Mouse (Mus musculus): Measurements from ENCODE around the gene Zcchc7.

DNA sequence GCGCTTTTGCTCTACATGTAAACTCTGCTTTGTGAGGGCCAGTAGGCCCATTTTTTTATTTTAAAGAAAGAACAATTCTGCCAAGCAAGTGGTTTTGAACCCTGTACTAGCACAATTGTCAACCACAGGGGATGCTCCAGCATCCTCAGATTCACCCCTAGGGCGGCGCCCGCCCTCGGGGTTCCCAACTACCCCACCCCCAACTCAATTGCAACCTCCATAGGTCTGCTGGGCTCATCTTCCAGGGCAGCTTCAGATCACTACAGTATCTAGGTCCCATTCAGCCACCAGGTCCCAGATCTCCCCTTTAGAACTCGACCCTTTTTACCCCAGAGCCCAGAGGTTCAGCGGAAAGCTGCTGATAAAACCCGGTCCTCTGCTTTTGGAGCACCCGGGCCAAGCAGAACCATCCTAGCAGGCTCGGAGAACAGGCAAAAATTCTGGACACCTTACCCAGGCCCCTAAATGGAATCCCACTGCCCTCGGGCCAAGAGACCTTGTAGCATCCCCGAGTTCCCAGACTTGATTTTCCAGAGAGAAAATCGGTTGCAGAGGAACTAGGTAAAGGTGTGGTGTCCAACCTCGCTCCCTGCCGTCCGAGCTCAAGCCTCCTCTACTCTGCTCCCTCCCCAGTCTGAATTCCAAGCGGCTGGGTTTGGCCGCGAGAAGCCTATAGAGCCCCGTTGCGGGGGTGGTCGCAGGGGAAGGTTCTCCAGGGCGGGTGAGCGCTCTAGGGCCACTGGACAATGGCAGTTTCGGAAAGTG is 44.4 kb upstream of the Zcchc7 start:
- TF ChIP-seq CTCF (IDR thresholded peaks at IDR 0.05; ENCODE audit: low read depth) = no peak
- TF ChIP-seq EP300 (optimal IDR thresholded peaks at IDR 0.05) = no peak

Measured in stomach, postnatal 0 days (tissue).